Mouse (Mus musculus): ENCODE results near the gene Lrp5. TPM values are rescaled to one million over a fixed set of nuclear protein-coding genes. Genes with fewer than 3 reads are reported as not detected.
"Not testable (repeated sequence)": the region's sequence is repeated elsewhere in the genome, so short reads cannot be mapped to it uniquely, and the experiment has no call there.

Lrp5 gene
- polyA plus RNA-seq, 1 experiment = 35.9 TPM

GRCm38 (mm10) chr19:3589968-3590367 lies 96.4 kb downstream of the Lrp5 start:
- H3K4me3 ChIP-seq (ENCODE audit: control insufficient read depth, insufficient read depth, low read length) = no peak overlapping the region
- no peak for DNase-seq
- H3K27me3 ChIP-seq (ENCODE audit: control insufficient read depth, insufficient read depth, low read length) = no peaks in the 10 kb centered on the region
- TF ChIP-seq POLR2A (IDR thresholded peaks at IDR 0.05; ENCODE audit: control insufficient read depth, extremely low read depth, insufficient read depth, low read length, poor library complexity) = no peak
- 97% methylated on average over 4 of the region's 4 CpGs for WGBS
- peaks cover 8% of the 10 kb centered on the region; the same call in 1 of the 2 replicates for H3K36me3 ChIP-seq (ENCODE audit: control insufficient read depth, insufficient read depth, low read length)
- H3K27ac ChIP-seq (ENCODE audit: control insufficient read depth, insufficient read depth, low read length) = no peak overlapping the region
- H3K4me1 ChIP-seq (replicated peaks; ENCODE audit: control insufficient read depth, insufficient read depth, low read length) = no peaks in the 10 kb centered on the region

DNA sequence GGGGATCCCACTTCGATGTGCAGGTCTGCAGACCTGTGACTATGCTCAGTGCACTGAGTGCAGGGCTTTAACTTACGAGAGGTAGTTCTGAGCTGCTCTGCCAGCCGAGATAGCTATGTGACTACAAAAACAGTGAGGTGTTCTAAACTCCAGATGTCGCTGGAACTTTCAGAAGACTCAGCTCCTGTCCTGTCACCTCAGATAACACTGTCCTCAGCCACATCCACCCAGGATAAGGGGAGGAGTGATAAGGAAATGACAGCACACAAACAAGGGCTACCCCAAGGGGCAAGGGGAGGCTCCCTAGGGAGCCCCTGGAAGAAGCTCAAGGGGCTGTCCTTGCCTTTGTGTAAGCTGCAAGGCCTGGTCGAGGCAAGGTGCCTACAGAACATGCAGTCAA lies 96.8 kb downstream of the Lrp5 start:
- Histone ChIP-seq H3K27me3 (ENCODE audit: control insufficient read depth, insufficient read depth, low read length) (no peaks in the 10 kb centered on the region), H3K36me3 (ENCODE audit: control insufficient read depth, insufficient read depth, low read length) (peaks cover 9% of the 10 kb centered on the region; the same call in 1 of the 2 replicates), H3K4me1 (replicated peaks; ENCODE audit: control insufficient read depth, insufficient read depth, low read length) (no peaks in the 10 kb centered on the region), H3K27ac (ENCODE audit: control insufficient read depth, insufficient read depth, low read length) (no peak overlapping the region), H3K4me3 (ENCODE audit: control insufficient read depth, insufficient read depth, low read length) (no peak overlapping the region)
- 79% methylated on average over 5 of the region's 5 CpGs for WGBS
- TF ChIP-seq POLR2A (IDR thresholded peaks at IDR 0.05; ENCODE audit: control insufficient read depth, extremely low read depth, insufficient read depth, low read length, poor library complexity) = no peak
- no peak for TF ChIP-seq CTCF (IDR thresholded peaks at IDR 0.05; ENCODE audit: borderline replicate concordance, control insufficient read depth, extremely low read depth, insufficient read depth, low read length, poor library complexity)
- DNase-seq = no peak

- DNase-seq = peak; percentile 57
Observed at GRCm38 (mm10) chr19:3587729-3588128, 98.6 kb downstream of the Lrp5 start.

DNA sequence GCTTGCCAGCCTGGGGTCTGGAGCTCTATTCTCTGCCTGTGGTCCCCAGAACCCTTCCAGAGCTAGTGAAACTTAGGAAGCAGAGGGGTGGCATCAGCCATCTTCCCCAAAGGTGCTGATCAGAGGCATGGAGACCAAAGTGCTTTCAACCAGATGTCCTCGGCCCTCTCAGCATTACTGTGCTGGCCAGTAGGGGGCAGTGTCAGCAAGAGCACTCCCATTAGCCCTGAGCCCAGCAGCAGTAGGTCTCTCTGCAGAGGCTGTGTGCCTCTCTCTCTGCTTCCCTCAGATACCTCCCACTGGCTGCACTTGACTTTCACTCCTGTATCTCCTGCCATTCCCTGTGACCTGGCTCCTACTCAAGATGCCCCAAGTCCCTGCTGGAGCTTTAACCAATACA lies 99.8 kb downstream of the Lrp5 start:
- 33% methylated on average over 1 of the region's 1 CpGs for WGBS
- no peak for TF ChIP-seq POLR2A (IDR thresholded peaks at IDR 0.05; ENCODE audit: control insufficient read depth, extremely low read depth, insufficient read depth, low read length, poor library complexity)
- peak; percentile 77; the same call in 1 of the 2 replicates for TF ChIP-seq CTCF (IDR thresholded peaks at IDR 0.05; ENCODE audit: borderline replicate concordance, control insufficient read depth, extremely low read depth, insufficient read depth, low read length, poor library complexity)
- DNase-seq = peak; percentile 58
- peaks cover 9% of the 10 kb centered on the region; the same call in 1 of the 2 replicates for H3K36me3 ChIP-seq (ENCODE audit: control insufficient read depth, insufficient read depth, low read length)
- H3K4me3 ChIP-seq (ENCODE audit: control insufficient read depth, insufficient read depth, low read length) = no peak overlapping the region
- no peaks in the 10 kb centered on the region for H3K27me3 ChIP-seq (ENCODE audit: control insufficient read depth, insufficient read depth, low read length)
- H3K4me1 ChIP-seq (replicated peaks; ENCODE audit: control insufficient read depth, insufficient read depth, low read length) = no peaks in the 10 kb centered on the region
- no peak overlapping the region for H3K27ac ChIP-seq (ENCODE audit: control insufficient read depth, insufficient read depth, low read length)

More at GRCm38 (mm10) chr19:3587729-3588128, 98.6 kb downstream of the Lrp5 start:
- not testable (repeated sequence) for H3K4me3 ChIP-seq (ENCODE audit: control insufficient read depth, insufficient read depth, low read length); H3K4me1 ChIP-seq (replicated peaks; ENCODE audit: control insufficient read depth, insufficient read depth, low read length); H3K36me3 ChIP-seq (ENCODE audit: control insufficient read depth, insufficient read depth, low read length); H3K27ac ChIP-seq (ENCODE audit: control insufficient read depth, insufficient read depth, low read length); H3K27me3 ChIP-seq (ENCODE audit: control insufficient read depth, insufficient read depth, low read length)
- 91% methylated on average over 5 of the region's 5 CpGs for WGBS

- Histone ChIP-seq H3K27me3 (ENCODE audit: control insufficient read depth, insufficient read depth, low read length) (no peaks in the 10 kb centered on the region), H3K27ac (ENCODE audit: control insufficient read depth, insufficient read depth, low read length) (no peak overlapping the region), H3K36me3 (ENCODE audit: control insufficient read depth, insufficient read depth, low read length) (peaks cover 9% of the 10 kb centered on the region; the same call in 1 of the 2 replicates), H3K4me3 (ENCODE audit: control insufficient read depth, insufficient read depth, low read length) (no peak overlapping the region), H3K4me1 (replicated peaks; ENCODE audit: control insufficient read depth, insufficient read depth, low read length) (no peaks in the 10 kb centered on the region)
- TF ChIP-seq POLR2A (IDR thresholded peaks at IDR 0.05; ENCODE audit: control insufficient read depth, extremely low read depth, insufficient read depth, low read length, poor library complexity) = no peak
- no peak for TF ChIP-seq CTCF (IDR thresholded peaks at IDR 0.05; ENCODE audit: borderline replicate concordance, control insufficient read depth, extremely low read depth, insufficient read depth, low read length, poor library complexity)
- DNase-seq = no peak
- WGBS = 98% methylated on average over 9 of the region's 9 CpGs
Observed at GRCm38 (mm10) chr19:3586026-3586425, 100.3 kb downstream of the Lrp5 start.

GRCm38 (mm10) chr19:3581326-3581725 lies 105.0 kb downstream of the Lrp5 start:
- 25% methylated on average over 7 of the region's 7 CpGs for WGBS
- peak; percentile 60 for DNase-seq
- TF ChIP-seq POLR2A (IDR thresholded peaks at IDR 0.05; ENCODE audit: control insufficient read depth, extremely low read depth, insufficient read depth, low read length, poor library complexity) = no peak
- peak; percentile 63; the same call in 1 of the 2 replicates for TF ChIP-seq CTCF (IDR thresholded peaks at IDR 0.05; ENCODE audit: borderline replicate concordance, control insufficient read depth, extremely low read depth, insufficient read depth, low read length, poor library complexity)

GRCm38 (mm10) chr19:3577911-3578290 lies 108.5 kb downstream of the Lrp5 start:
- Histone ChIP-seq H3K4me3 (ENCODE audit: control insufficient read depth, insufficient read depth, low read length) (no peak overlapping the region), H3K4me1 (replicated peaks; ENCODE audit: control insufficient read depth, insufficient read depth, low read length) (peaks cover 10% of the 10 kb centered on the region), H3K27ac (ENCODE audit: control insufficient read depth, insufficient read depth, low read length) (no peak overlapping the region), H3K27me3 (ENCODE audit: control insufficient read depth, insufficient read depth, low read length) (no peaks in the 10 kb centered on the region), H3K36me3 (ENCODE audit: control insufficient read depth, insufficient read depth, low read length) (no peaks in the 10 kb centered on the region)
- TF ChIP-seq POLR2A (IDR thresholded peaks at IDR 0.05; ENCODE audit: control insufficient read depth, extremely low read depth, insufficient read depth, low read length, poor library complexity) (no peak), CTCF (IDR thresholded peaks at IDR 0.05; ENCODE audit: borderline replicate concordance, control insufficient read depth, extremely low read depth, insufficient read depth, low read length, poor library complexity) (no peak)
- no peak for DNase-seq

More at GRCm38 (mm10) chr19:3581326-3581725, 105.0 kb downstream of the Lrp5 start:
- Histone ChIP-seq H3K4me1 (replicated peaks; ENCODE audit: control insufficient read depth, insufficient read depth, low read length) (peaks cover 7% of the 10 kb centered on the region), H3K27me3 (ENCODE audit: control insufficient read depth, insufficient read depth, low read length) (no peaks in the 10 kb centered on the region), H3K27ac (ENCODE audit: control insufficient read depth, insufficient read depth, low read length) (no peak overlapping the region), H3K4me3 (ENCODE audit: control insufficient read depth, insufficient read depth, low read length) (no peak overlapping the region), H3K36me3 (ENCODE audit: control insufficient read depth, insufficient read depth, low read length) (peaks cover 5% of the 10 kb centered on the region; the same call in 1 of the 2 replicates)
